Mouse (Mus musculus) lung, postnatal 0 days (tissue): ENCODE data around the gene Ror1. TPM values are rescaled to one million over a fixed set of nuclear protein-coding genes. Genes with fewer than 3 reads are reported as not detected.

Experiments used
- ATAC-seq: fragments of 200-750 bp; cut with Nextera tagmentation; 2 replicates; pipeline ENCODE4 v1.8.0; 2017; ENCODE audit warnings: moderate library complexity
- DNase-seq: peaks from one replicate; pipeline ENCODE4 v3.0.0-alpha.2; 2016; ENCODE audit warnings: low spot score
- H3K27ac ChIP-seq: fragments of 300-500 bp; sonication (generic); 2 replicates; pipeline ENCODE4 v1.5.1; 2014; ENCODE audit warnings: antibody characterized with exemption, mild to moderate bottlenecking, low read length, mixed read lengths
- H3K27me3 ChIP-seq: fragments of 300-500 bp; sonication (generic); replicated peaks from 2 replicates; pipeline ENCODE4 v1.6.1; 2014; ENCODE audit warnings: low read length, mixed read lengths; ENCODE audit not compliant: insufficient read depth
- H3K36me3 ChIP-seq: fragments of 300-500 bp; sonication (generic); 2 replicates; pipeline ENCODE4 v1.6.1; 2014; ENCODE audit warnings: low read length, mixed read lengths; ENCODE audit not compliant: insufficient read depth
- H3K4me1 ChIP-seq: fragments of 300-500 bp; sonication (generic); 2 replicates; pipeline ENCODE4 v1.6.1; 2014; ENCODE audit warnings: antibody characterized with exemption, low read depth, low read length, mixed read lengths; ENCODE audit not compliant: insufficient read depth
- H3K4me2 ChIP-seq: fragments of 300-500 bp; sonication (generic); replicated peaks from 2 replicates; pipeline ENCODE4 v1.6.1; 2014; ENCODE audit warnings: low read depth, mild to moderate bottlenecking, low read length, moderate library complexity, mixed read lengths
- H3K4me3 ChIP-seq: fragments of 300-500 bp; sonication (generic); 2 replicates; pipeline ENCODE4 v1.5.1; 2014; ENCODE audit warnings: low read depth, low read length
- H3K9ac ChIP-seq: fragments of 300-500 bp; sonication (generic); replicated peaks from 2 replicates; pipeline ENCODE4 v1.6.1; 2014; ENCODE audit warnings: low read depth, mild to moderate bottlenecking
- H3K9me3 ChIP-seq: fragments of 300-500 bp; sonication (generic); 2 replicates; pipeline ENCODE4 v1.6.1; 2016; ENCODE audit warnings: low read length, mixed read lengths
- CTCF ChIP-seq: IDR thresholded peaks from 2 replicates; pipeline ENCODE4 v1.5.1; 2016; ENCODE audit warnings: antibody characterized with exemption, mild to moderate bottlenecking
- EP300 ChIP-seq: IDR thresholded peaks from 2 replicates; pipeline ENCODE4 v1.6.1; 2016; ENCODE audit warnings: antibody characterized with exemption, mild to moderate bottlenecking, control low read depth
- WGBS: fragments of 180-500 bp; shearing (Covaris S2); extraction: QIAGEN DNeasy Blood & Tissue Kit; methylation state at CpG from one replicate; pipeline ENCODE4 v1.1.7; 2014; 5-methylcytosine and 5-hydroxymethylcytosine counted together
- polyA plus RNA-seq: library from polyadenylated mRNA; unstranded; fragments of >200 nt; fragmentation: Nextera tagmentation; extraction: Ambion mirVana; gene quantifications from 2 replicates; pipeline ENCODE4 v1.2.1, GENCODE M21; 2015

The Ror1 gene
- polyA plus RNA-seq, 1 experiment from 2014 or later = 6.2 TPM

DNA sequence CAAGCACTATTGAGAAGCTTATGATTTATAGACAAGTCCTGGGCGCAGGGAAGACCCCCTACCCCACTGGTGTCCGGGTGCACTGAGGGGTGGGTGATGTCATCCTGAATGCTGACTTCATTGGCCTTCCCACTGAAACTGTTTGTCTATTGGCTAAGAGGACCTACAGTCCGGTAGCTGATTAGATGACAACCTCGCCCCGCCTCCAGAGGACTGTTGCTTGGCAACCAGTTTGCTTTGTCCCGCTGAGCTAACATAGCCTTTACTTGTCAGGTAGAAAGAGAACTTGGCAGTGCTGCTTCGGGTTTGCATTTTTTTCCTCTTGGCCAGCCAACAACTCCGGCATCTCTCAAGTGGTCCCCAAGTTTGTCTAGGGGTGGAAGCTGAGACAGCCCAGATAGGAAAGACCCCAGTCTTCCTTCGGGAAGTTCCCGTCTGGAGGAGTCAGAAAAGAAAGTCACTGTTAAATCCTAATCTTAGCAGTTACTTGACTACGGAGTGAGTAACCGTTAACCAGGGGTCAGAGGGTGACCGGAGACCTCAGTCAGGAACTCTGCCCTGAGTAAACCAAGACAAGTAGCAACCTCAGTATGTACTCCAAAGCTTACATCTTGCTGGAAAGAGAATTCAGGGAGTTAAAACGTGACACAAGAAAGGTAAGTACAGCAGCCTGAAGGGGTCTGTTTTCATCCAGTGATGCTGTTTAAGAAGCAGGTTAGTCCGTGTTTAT lies 383.2 kb downstream of the Ror1 start, which contains the start of gene Ube2u:
Ube2u (plus strand) TSS at position 258 of the 730 bp plus-strand sequence.
- TF ChIP-seq EP300 = no peak
- Histone ChIP-seq H3K27ac (no peak within 1 kb of the TSS), H3K4me3 (peak within 1 kb of the TSS; percentile 16; the same call in 1 of the 2 replicates), H3K4me1 (no peaks in the 10 kb centered on the region), H3K9me3 (no peaks in the 10 kb centered on the region), H3K36me3 (no peaks in the 10 kb centered on the region), H3K4me2 (peak within 1 kb of the TSS; percentile 29; the same call in 1 of the 2 replicates), H3K27me3 (no peaks in the 10 kb centered on the region), H3K9ac (no peak within 1 kb of the TSS)
- peak; percentile 84 for DNase-seq
- WGBS = 22% methylated on average over 15 of the region's 15 CpGs
- ATAC-seq = peak; percentile 92

DNA sequence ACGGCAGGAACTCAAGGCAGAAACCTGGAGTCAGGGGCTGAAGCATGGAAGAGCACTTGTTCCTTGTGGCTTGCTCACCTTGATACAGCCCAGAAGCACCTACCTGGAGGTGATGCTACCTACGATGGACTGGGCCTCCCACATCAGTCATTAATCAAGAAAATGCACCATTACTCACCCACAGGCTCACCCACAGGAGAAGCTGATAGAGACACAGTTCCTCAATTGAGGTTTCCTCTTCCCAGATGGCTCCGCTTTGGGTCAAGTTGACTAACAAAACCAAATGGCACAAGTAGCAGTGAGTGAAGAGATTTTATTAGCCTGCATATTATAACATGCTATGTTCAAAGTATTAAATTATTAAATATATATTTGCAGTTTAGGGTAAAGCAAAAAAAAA lies 392.9 kb downstream of the Ror1 start:
- no peak overlapping the region for H3K4me3 ChIP-seq
- WGBS = 77% methylated on average over 3 of the region's 3 CpGs
- no peak for TF ChIP-seq CTCF
- no peak for TF ChIP-seq EP300
- H3K4me1 ChIP-seq = no peaks in the 10 kb centered on the region
- H3K36me3 ChIP-seq = no peaks in the 10 kb centered on the region
- no peak overlapping the region for H3K27ac ChIP-seq
- no peak overlapping the region for H3K9ac ChIP-seq
- no peak for ATAC-seq
- H3K27me3 ChIP-seq = no peaks in the 10 kb centered on the region
- H3K9me3 ChIP-seq = no peaks in the 10 kb centered on the region
- no peak for DNase-seq
- H3K4me2 ChIP-seq = no peak overlapping the region

Other genes with a start within 250 kb of the Ror1 start
- gene Pgm1, start 166.4 kb upstream of the Ror1 start, polyA plus RNA-seq = 76.3 and 81.6 TPM in 2 replicates
- gene Itgb3bp, start 166.0 kb upstream of the Ror1 start, polyA plus RNA-seq = 11.9 and 13.5 TPM in 2 replicates